Mouse (Mus musculus): Measurements from ENCODE around the gene Pitpna. TPM values are rescaled to one million over a fixed set of nuclear protein-coding genes. Genes with fewer than 3 reads are reported as not detected.
"Not testable (repeated sequence)": the region's sequence is repeated elsewhere in the genome, so short reads cannot be mapped to it uniquely, and the experiment has no call there.

Gene Pitpna
- polyA plus RNA-seq, 1 experiment from 2014 or later, result 107 TPM

GRCm38 (mm10) chr11:75552906-75553482, 34.9 kb upstream of the Pitpna start:
- Histone ChIP-seq H3K4me1 (peaks cover 29% of the 10 kb centered on the region), H3K27me3 (no peaks in the 10 kb centered on the region), H3K9ac (replicated peaks) (no peak overlapping the region), H3K4me2 (replicated peaks) (no peak overlapping the region), H3K9me3 (no peaks in the 10 kb centered on the region), H3K36me3 (0 out of 2 replicates have a peak, but pooled peaks cover 4% of the 10 kb centered on the region), H3K27ac (replicated peaks) (no peak overlapping the region), H3K4me3 (no peak overlapping the region)
- ATAC-seq (ENCODE audit: low FRiP score, low read depth), result no peak
- 59% methylated on average over 7 of the region's 7 CpGs for WGBS

- H3K36me3 ChIP-seq; ATAC-seq (ENCODE audit: low FRiP score, low read depth); H3K27ac ChIP-seq (replicated peaks); H3K9ac ChIP-seq (replicated peaks); H3K4me2 ChIP-seq (replicated peaks); H3K27me3 ChIP-seq; H3K9me3 ChIP-seq; H3K4me3 ChIP-seq: not testable (repeated sequence)
- H3K4me1 ChIP-seq, result 0 out of 2 replicates have a peak, but pooled peaks cover 11% of the 10 kb centered on the region
- 94% methylated on average over 6 of the region's 6 CpGs for WGBS
These were observed 31.9 kb upstream of the Pitpna start for GRCm38 (mm10) chr11:75556006-75556405.

GRCm38 (mm10) chr11:75557142-75557541, 30.8 kb upstream of the Pitpna start:
- Histone ChIP-seq H3K4me2 (replicated peaks) (no peak overlapping the region), H3K9ac (replicated peaks) (no peak overlapping the region), H3K27me3 (no peaks in the 10 kb centered on the region), H3K4me3 (no peak overlapping the region), H3K27ac (replicated peaks) (no peak overlapping the region), H3K9me3 (no peaks in the 10 kb centered on the region), H3K4me1 (0 out of 2 replicates have a peak, but pooled peaks cover 2% of the 10 kb centered on the region), H3K36me3 (0 out of 2 replicates have a peak, but pooled peaks cover 4% of the 10 kb centered on the region)
- 73% methylated on average over 6 of the region's 6 CpGs for WGBS
- ATAC-seq (ENCODE audit: low FRiP score, low read depth), result no peak

- H3K4me1 ChIP-seq, result no peaks in the 10 kb centered on the region
- no peak overlapping the region for H3K9ac ChIP-seq (replicated peaks)
- WGBS, result 88% methylated on average over 1 of the region's 1 CpGs
- H3K4me2 ChIP-seq (replicated peaks), result no peak overlapping the region
- no peak overlapping the region for H3K4me3 ChIP-seq
- no peak overlapping the region for H3K27ac ChIP-seq (replicated peaks)
- H3K36me3 ChIP-seq, result peaks cover 10% of the 10 kb centered on the region
- H3K27me3 ChIP-seq, result no peaks in the 10 kb centered on the region
- no peak for ATAC-seq (ENCODE audit: low FRiP score, low read depth)
- H3K9me3 ChIP-seq, result no peaks in the 10 kb centered on the region
These were observed 29.8 kb upstream of the Pitpna start for GRCm38 (mm10) chr11:75558101-75558500.

- WGBS, result 93% methylated on average over 8 of the region's 8 CpGs
- Histone ChIP-seq H3K4me2 (replicated peaks) (no peak overlapping the region), H3K4me3 (no peak overlapping the region), H3K27me3 (no peaks in the 10 kb centered on the region), H3K27ac (replicated peaks) (no peak overlapping the region), H3K9ac (replicated peaks) (no peak overlapping the region), H3K4me1 (no peaks in the 10 kb centered on the region), H3K9me3 (no peaks in the 10 kb centered on the region), H3K36me3 (peaks cover 19% of the 10 kb centered on the region)
- ATAC-seq (ENCODE audit: low FRiP score, low read depth), result no peak
These were observed 27.9 kb upstream of the Pitpna start for GRCm38 (mm10) chr11:75559870-75560504.

GRCm38 (mm10) chr11:75560530-75561409, 27.1 kb upstream of the Pitpna start:
- WGBS, result 83% methylated on average over 14 of the region's 14 CpGs
- ATAC-seq (ENCODE audit: low FRiP score, low read depth), result no peak
- no peaks in the 10 kb centered on the region for H3K27me3 ChIP-seq
- H3K4me2 ChIP-seq (replicated peaks), result no peak overlapping the region
- no peaks in the 10 kb centered on the region for H3K9me3 ChIP-seq
- H3K9ac ChIP-seq (replicated peaks), result no peak overlapping the region
- H3K4me1 ChIP-seq, result no peaks in the 10 kb centered on the region
- no peak overlapping the region for H3K4me3 ChIP-seq
- H3K36me3 ChIP-seq, result peaks cover 19% of the 10 kb centered on the region
- no peak overlapping the region for H3K27ac ChIP-seq (replicated peaks)

GRCm38 (mm10) chr11:75561410-75561791, 26.5 kb upstream of the Pitpna start:
- 82% methylated on average over 5 of the region's 5 CpGs for WGBS
- Histone ChIP-seq H3K27ac (replicated peaks) (no peak overlapping the region), H3K36me3 (peaks cover 21% of the 10 kb centered on the region), H3K27me3 (no peaks in the 10 kb centered on the region), H3K9me3 (no peaks in the 10 kb centered on the region), H3K4me3 (no peak overlapping the region), H3K4me2 (replicated peaks) (no peak overlapping the region), H3K4me1 (no peaks in the 10 kb centered on the region), H3K9ac (replicated peaks) (no peak overlapping the region)
- ATAC-seq (ENCODE audit: low FRiP score, low read depth), result no peak

- Histone ChIP-seq H3K27ac (replicated peaks) (no peak overlapping the region), H3K4me2 (replicated peaks) (no peak overlapping the region), H3K36me3 (peaks cover 25% of the 10 kb centered on the region), H3K9ac (replicated peaks) (no peak overlapping the region), H3K9me3 (no peaks in the 10 kb centered on the region), H3K4me3 (no peak overlapping the region), H3K4me1 (no peaks in the 10 kb centered on the region), H3K27me3 (no peaks in the 10 kb centered on the region)
- no peak for ATAC-seq (ENCODE audit: low FRiP score, low read depth)
- WGBS, result 88% methylated on average over 8 of the region's 8 CpGs
These were observed 25.1 kb upstream of the Pitpna start for GRCm38 (mm10) chr11:75562840-75563239.

- Histone ChIP-seq H3K4me1 (no peaks in the 10 kb centered on the region), H3K4me2 (replicated peaks) (no peak overlapping the region), H3K9ac (replicated peaks) (no peak overlapping the region), H3K9me3 (no peaks in the 10 kb centered on the region), H3K27me3 (no peaks in the 10 kb centered on the region), H3K36me3 (peaks cover 36% of the 10 kb centered on the region), H3K27ac (replicated peaks) (no peak overlapping the region), H3K4me3 (no peak overlapping the region)
- 78% methylated on average over 18 of the region's 18 CpGs for WGBS
- ATAC-seq (ENCODE audit: low FRiP score, low read depth), result no peak
These were observed 23.9 kb upstream of the Pitpna start for GRCm38 (mm10) chr11:75563851-75564548.

- Histone ChIP-seq H3K27me3 (no peaks in the 10 kb centered on the region), H3K4me1 (no peaks in the 10 kb centered on the region), H3K9ac (replicated peaks) (no peak overlapping the region), H3K4me2 (replicated peaks) (no peak overlapping the region), H3K9me3 (no peaks in the 10 kb centered on the region), H3K36me3 (peaks cover 42% of the 10 kb centered on the region), H3K27ac (replicated peaks) (no peak overlapping the region), H3K4me3 (no peak overlapping the region)
- WGBS, result 91% methylated on average over 2 of the region's 2 CpGs
- ATAC-seq (ENCODE audit: low FRiP score, low read depth), result no peak
These were observed 22.0 kb upstream of the Pitpna start for GRCm38 (mm10) chr11:75565849-75566248.

GRCm38 (mm10) chr11:75566276-75567196, 21.4 kb upstream of the Pitpna start:
- no peaks in the 10 kb centered on the region for H3K27me3 ChIP-seq
- H3K4me2 ChIP-seq (replicated peaks), result no peak overlapping the region
- WGBS, result 84% methylated on average over 13 of the region's 13 CpGs
- H3K9ac ChIP-seq (replicated peaks), result no peak overlapping the region
- no peaks in the 10 kb centered on the region for H3K4me1 ChIP-seq
- ATAC-seq (ENCODE audit: low FRiP score, low read depth), result no peak
- H3K27ac ChIP-seq (replicated peaks), result no peak overlapping the region
- no peak overlapping the region for H3K4me3 ChIP-seq
- peaks cover 42% of the 10 kb centered on the region for H3K36me3 ChIP-seq
- H3K9me3 ChIP-seq, result no peaks in the 10 kb centered on the region
